ENCODE assay signal across 16 mouse cellular contexts in the genomic region with DNA sequence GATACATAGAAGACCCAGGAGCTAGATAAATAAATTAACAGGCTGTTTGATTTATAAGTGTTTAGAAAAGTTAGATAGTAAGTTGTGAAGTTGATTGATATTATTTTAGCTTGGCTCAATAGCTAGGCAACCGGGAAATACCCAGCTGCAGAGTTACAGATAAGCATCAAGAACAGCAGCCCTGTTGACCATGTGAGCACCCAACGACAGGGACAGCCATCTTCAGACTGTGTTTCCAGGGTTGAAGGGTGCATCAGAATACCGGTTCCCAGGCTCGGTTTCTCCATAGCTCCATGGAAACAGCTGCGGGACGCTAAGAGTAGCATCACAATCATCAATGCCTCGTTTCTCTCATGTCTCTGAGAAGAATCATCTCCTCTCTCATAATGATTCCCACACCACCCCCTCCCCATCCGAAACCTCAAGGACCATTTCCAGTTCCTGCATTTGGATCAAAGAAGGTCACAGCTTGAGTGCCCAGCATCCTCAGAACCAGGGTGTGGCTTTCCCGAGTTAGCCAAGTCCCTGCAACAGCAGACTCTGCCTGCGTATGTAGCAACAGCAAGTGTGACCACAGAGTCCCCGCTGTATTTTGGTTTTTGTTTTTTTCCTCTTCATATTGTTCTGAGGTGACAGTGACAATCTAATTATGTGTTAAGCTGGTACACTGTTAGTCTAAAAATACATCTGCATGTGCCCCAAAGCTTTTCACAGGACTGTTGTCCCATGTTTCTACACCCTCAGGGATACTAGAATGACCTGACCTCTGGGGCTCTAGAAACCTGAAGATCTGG. TPM values are rescaled to one million over a fixed set of nuclear protein-coding genes. Genes with fewer than 3 reads are reported as not detected.
DNase-seq lines count a peak whose midpoint lies in the region; ATAC-seq and TF ChIP-seq lines count a peak whose summit lies in the region.
"Had no signal": no experiment of that assay in that cellular context is flagged by ENCODE, and none has a peak within 500 bp of the region (broad histone marks: within the 10 kb centered on the region; RNA-seq: fewer than 3 reads in every experiment).

No protein-coding gene starts in this region.

- no peak overlapping the region for H3K4me2 ChIP-seq in liver, embryonic 12.5 days
- peak overlapping the region; percentile 47 for H3K4me2 ChIP-seq in liver, postnatal 0 days (ENCODE audit: low read depth, low read length)
- H3K4me2 ChIP-seq: lung, embryonic 14.5 days; midbrain, embryonic 15.5 days had no signal

- no peak for ATAC-seq in liver, embryonic 12.5 days
- peak; percentile 37; the same call in 1 of the 2 replicates for ATAC-seq in liver, postnatal 0 days
- peak; percentile 55 for ATAC-seq in neutrophil, adult 5-6 weeks (ENCODE audit: extremely low read depth, insufficient number of reproducible peaks, low FRiP score, poor library complexity, severe bottlenecking)
- ATAC-seq: activated CD4-positive, CD25-positive, alpha-beta regulatory T cell, adult 4 months; midbrain, embryonic 15.5 days had no signal

- no peak for TF ChIP-seq POLR2A in bone marrow, adult 2 months (IDR thresholded peaks at IDR 0.05; ENCODE audit: borderline replicate concordance, control insufficient read depth, low read depth, low read length)

- H3K9ac ChIP-seq in liver, embryonic 12.5 days = no peak overlapping the region
- peak overlapping the region; percentile 16; the same call in 1 of the 2 replicates for H3K9ac ChIP-seq in liver, postnatal 0 days (replicated peaks)
- H3K9ac ChIP-seq: lung, embryonic 14.5 days; midbrain, embryonic 15.5 days had no signal

- H3K4me3 ChIP-seq in liver, embryonic 12.5 days = no peak overlapping the region
- peak overlapping the region; percentile 17 for H3K4me3 ChIP-seq in bone marrow, adult 2 months (replicated peaks; ENCODE audit: control insufficient read depth, low read depth, low read length)
- no peak overlapping the region for H3K4me3 ChIP-seq in liver, postnatal 0 days (ENCODE audit: low read depth, low read length)
- H3K4me3 ChIP-seq in limb, embryonic 10.5 days = no peak overlapping the region
- H3K4me3 ChIP-seq: embryonic facial prominence, embryonic 10.5 days; heart, embryonic 10.5 days; midbrain, embryonic 15.5 days had no signal

- 42% methylated on average over 11 of the region's 11 CpGs for WGBS in liver, embryonic 12.5 days (ENCODE audit: insufficient replicate concordance)
- 14% methylated on average over 11 of the region's 11 CpGs for WGBS in bone marrow, adult 2 months
- WGBS in liver, postnatal 0 days (ENCODE audit: insufficient replicate concordance) = 44% methylated on average over 11 of the region's 11 CpGs
- WGBS in limb, embryonic 10.5 days = 78% methylated on average over 11 of the region's 11 CpGs

- no peaks in the 10 kb centered on the region for H3K9me3 ChIP-seq in liver, embryonic 12.5 days (replicated peaks)
- no peaks in the 10 kb centered on the region for H3K9me3 ChIP-seq in liver, postnatal 0 days (ENCODE audit: low read length)
- no peaks in the 10 kb centered on the region for H3K9me3 ChIP-seq in limb, embryonic 10.5 days (replicated peaks)
- H3K9me3 ChIP-seq: embryonic facial prominence, embryonic 10.5 days; heart, embryonic 10.5 days; midbrain, embryonic 15.5 days had no signal

- H3K4me1 ChIP-seq in liver, embryonic 12.5 days = peaks cover 19% of the 10 kb centered on the region
- peaks cover 15% of the 10 kb centered on the region; the same call in 1 of the 2 replicates for H3K4me1 ChIP-seq in bone marrow, adult 2 months (ENCODE audit: control insufficient read depth, insufficient read depth, low read length)
- H3K4me1 ChIP-seq in liver, postnatal 0 days (ENCODE audit: insufficient read depth) = peaks cover 14% of the 10 kb centered on the region
- H3K4me1 ChIP-seq in limb, embryonic 10.5 days = peaks cover 7% of the 10 kb centered on the region
- H3K4me1 ChIP-seq: midbrain, embryonic 15.5 days had no signal

- TF ChIP-seq EP300 in liver, postnatal 0 days (IDR thresholded peaks at IDR 0.05; ENCODE audit: low read depth) = no peak

- peak overlapping the region; percentile 54; the same call in 1 of the 2 replicates for H3K27ac ChIP-seq in liver, embryonic 12.5 days
- peak overlapping the region; percentile 94 for H3K27ac ChIP-seq in bone marrow, adult 2 months (ENCODE audit: control insufficient read depth, insufficient read depth, low read depth, low read length, poor library complexity)
- peak overlapping the region; percentile 93 for H3K27ac ChIP-seq in liver, postnatal 0 days (ENCODE audit: low read depth)
- H3K27ac ChIP-seq in limb, embryonic 10.5 days = no peak overlapping the region
- H3K27ac ChIP-seq: embryonic facial prominence, embryonic 10.5 days; heart, embryonic 10.5 days; midbrain, embryonic 15.5 days had no signal

- 0 out of 2 replicates have a peak, but pooled peaks have one; percentile 1 for TF ChIP-seq CTCF in bone marrow, adult 2 months (IDR thresholded peaks at IDR 0.05; ENCODE audit: control insufficient read depth, insufficient read depth, low read length)
- no peak for TF ChIP-seq CTCF in liver, postnatal 0 days (IDR thresholded peaks at IDR 0.05; ENCODE audit: low read depth)

- H3K27me3 ChIP-seq in liver, embryonic 12.5 days (replicated peaks) = no peaks in the 10 kb centered on the region
- H3K27me3 ChIP-seq in liver, postnatal 0 days (ENCODE audit: insufficient read depth, low read length) = no peaks in the 10 kb centered on the region
- no peaks in the 10 kb centered on the region for H3K27me3 ChIP-seq in limb, embryonic 10.5 days (ENCODE audit: low read depth, poor library complexity, severe bottlenecking)

- DNase-seq in liver = no peak
- DNase-seq in liver, postnatal 0 days = peak; percentile 33
- DNase-seq in limb, embryonic 10.5 days (ENCODE audit: low spot score) = no peak
- DNase-seq in embryo, embryonic 10.5 days (ENCODE audit: low spot score) = no peak
- DNase-seq in left cerebral cortex, adult 8-10 months (ENCODE audit: low spot score in 2 of 2) = no peak
- DNase-seq: cerebellum, adult 8-10 months; kidney, adult 11 months; right cerebral cortex, postnatal 14 days had no signal

- H3K36me3 ChIP-seq in liver, embryonic 12.5 days = no peaks in the 10 kb centered on the region
- no peaks in the 10 kb centered on the region for H3K36me3 ChIP-seq in liver, postnatal 0 days (replicated peaks; ENCODE audit: insufficient read depth, low read length)
- H3K36me3 ChIP-seq in limb, embryonic 10.5 days = no peaks in the 10 kb centered on the region
- H3K36me3 ChIP-seq: embryonic facial prominence, embryonic 10.5 days; heart, embryonic 10.5 days; midbrain, embryonic 15.5 days had no signal

RNA-seq across cellular contexts. Expression of a gene that starts 11.2 kb away (rescaled TPM):
- 8.5 and 9.8 TPM in 2 replicates for polyA plus RNA-seq in liver, embryonic 12.5 days (2016; fragmentation: Nextera tagmentation; extraction: Ambion mirVana)
- polyA plus RNA-seq in bone marrow, adult 2 months (2011; ENCODE audit: insufficient read depth, insufficient read length, low replicate concordance, missing spikeins) = 52.8 and 120 TPM in 2 replicates
- polyA plus RNA-seq in liver, postnatal 0 days (2015; fragmentation: Nextera tagmentation; extraction: Ambion mirVana) = 6.0 and 6.8 TPM in 2 replicates
- total RNA-seq in neutrophil, adult 5-6 weeks (2017) = 778 and 787 TPM in 2 replicates
- polyA plus RNA-seq in limb, embryonic 10.5 days (2016; fragmentation: Nextera tagmentation; extraction: Ambion mirVana) = 2.0 and 2.5 TPM in 2 replicates
- 1 to 10 TPM; 2.0 to 5.2 (median 3.2) TPM for total RNA-seq in left cerebral cortex, adult 8-10 months (2022)

RNA-seq across cellular contexts. Expression of a gene that starts 40.7 kb away (rescaled TPM):
- 0.10 and 0.12 TPM in 2 replicates for polyA plus RNA-seq in liver, embryonic 12.5 days (2016; fragmentation: Nextera tagmentation; extraction: Ambion mirVana)
- 3.1 and 5.9 TPM in 2 replicates for polyA plus RNA-seq in bone marrow, adult 2 months (2011; ENCODE audit: insufficient read depth, insufficient read length, low replicate concordance, missing spikeins)
- polyA plus RNA-seq in liver, postnatal 0 days (2015; fragmentation: Nextera tagmentation; extraction: Ambion mirVana) = 0.12 and 0.19 TPM in 2 replicates
- total RNA-seq in neutrophil, adult 5-6 weeks (2017) = 4.3 and 4.9 TPM in 2 replicates
- polyA plus RNA-seq in limb, embryonic 10.5 days (2016; fragmentation: Nextera tagmentation; extraction: Ambion mirVana) = 0.11 TPM in 2 replicates
- total RNA-seq in left cerebral cortex, adult 8-10 months (2022) = 100 to 1,000 TPM; 171 to 226 (median 187) TPM
- polyA plus RNA-seq: activated CD4-positive, CD25-positive, alpha-beta regulatory T cell, adult 4 months had no signal
